Mouse (Mus musculus) limb, embryonic 10.5 days (tissue): Measurements from ENCODE around the gene Stk10. TPM values are rescaled to one million over a fixed set of nuclear protein-coding genes. Genes with fewer than 3 reads are reported as not detected.
"Not testable (repeated sequence)": the region's sequence is repeated elsewhere in the genome, so short reads cannot be mapped to it uniquely, and the experiment has no call there.

ENCODE experiments used
- DNase-seq: peaks from one replicate; pipeline ENCODE4 v3.0.0-alpha.2; 2017; ENCODE audit warnings: low spot score
- H3K27ac ChIP-seq: fragments of 300-500 bp; sonication (generic); 2 replicates; pipeline ENCODE4 v1.5.1; 2016; ENCODE audit warnings: mild to moderate bottlenecking
- H3K27me3 ChIP-seq: fragments of 300-500 bp; sonication (generic); 2 replicates; pipeline ENCODE4 v1.6.1; 2016; ENCODE audit warnings: low read depth, mild to moderate bottlenecking; ENCODE audit not compliant: poor library complexity, severe bottlenecking
- H3K36me3 ChIP-seq: fragments of 300-500 bp; sonication (generic); 2 replicates; pipeline ENCODE4 v1.6.1; 2016; ENCODE audit warnings: mild to moderate bottlenecking, moderate library complexity
- H3K4me1 ChIP-seq: fragments of 300-500 bp; sonication (generic); 2 replicates; pipeline ENCODE4 v1.6.1; 2016
- H3K4me3 ChIP-seq: fragments of 300-500 bp; sonication (generic); 2 replicates; pipeline ENCODE4 v1.5.1; 2016; ENCODE audit warnings: mild to moderate bottlenecking, moderate library complexity
- H3K9me3 ChIP-seq: fragments of 300-500 bp; sonication (generic); replicated peaks from 2 replicates; pipeline ENCODE4 v1.6.1; 2016; ENCODE audit warnings: mild to moderate bottlenecking
- WGBS: fragments of 180-500 bp; shearing (Covaris S2); methylation state at CpG from one replicate; pipeline ENCODE4 v1.1.7; 2016; 5-methylcytosine and 5-hydroxymethylcytosine counted together
- polyA plus RNA-seq: library from polyadenylated mRNA; unstranded; fragments of >200 nt; fragmentation: Nextera tagmentation; extraction: Ambion mirVana; gene quantifications from 2 replicates; pipeline ENCODE4 v1.2.1, GENCODE M21; 2016

Gene Stk10
- polyA plus RNA-seq, 1 experiment from 2014 or later, result 2.8 TPM

- Histone ChIP-seq H3K9me3 (no peaks in the 10 kb centered on the region), H3K4me3 (no peak overlapping the region), H3K4me1 (no peaks in the 10 kb centered on the region), H3K27ac (no peak overlapping the region), H3K27me3 (no peaks in the 10 kb centered on the region), H3K36me3 (peaks cover 38% of the 10 kb centered on the region)
- DNase-seq, result no peak
- WGBS, result 90% methylated on average over 7 of the region's 7 CpGs
Measured at GRCm38 (mm10) chr11:32505091-32505739, 27.9 kb upstream of the Stk10 start.

DNA sequence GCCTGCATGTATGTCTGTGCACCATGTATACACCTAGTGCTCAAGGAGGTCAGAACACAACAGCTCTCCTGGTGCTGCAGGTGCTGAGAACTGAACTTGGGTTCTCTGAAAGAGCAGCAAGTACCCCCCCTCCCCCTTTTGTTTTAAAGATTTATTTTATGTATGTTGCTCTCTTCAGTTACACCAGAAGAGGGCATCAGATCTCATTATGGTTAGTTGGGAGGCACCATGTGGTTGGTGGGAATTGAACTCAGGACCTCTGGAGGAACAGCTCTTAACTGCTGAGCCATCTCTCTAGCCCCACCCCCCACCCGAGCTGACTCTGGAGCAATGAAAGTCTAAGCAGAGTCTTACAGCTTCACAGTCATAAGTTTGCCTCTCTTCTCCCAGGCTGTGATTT, 22.2 kb upstream of the Stk10 start:
- H3K4me3 ChIP-seq, result no peak overlapping the region
- WGBS, result 70% methylated on average over 1 of the region's 1 CpGs
- DNase-seq, result no peak
- peaks cover 8% of the 10 kb centered on the region for H3K36me3 ChIP-seq
- H3K27ac ChIP-seq, result no peak overlapping the region
- no peaks in the 10 kb centered on the region for H3K9me3 ChIP-seq
- H3K4me1 ChIP-seq, result no peaks in the 10 kb centered on the region
- H3K27me3 ChIP-seq, result no peaks in the 10 kb centered on the region

DNA sequence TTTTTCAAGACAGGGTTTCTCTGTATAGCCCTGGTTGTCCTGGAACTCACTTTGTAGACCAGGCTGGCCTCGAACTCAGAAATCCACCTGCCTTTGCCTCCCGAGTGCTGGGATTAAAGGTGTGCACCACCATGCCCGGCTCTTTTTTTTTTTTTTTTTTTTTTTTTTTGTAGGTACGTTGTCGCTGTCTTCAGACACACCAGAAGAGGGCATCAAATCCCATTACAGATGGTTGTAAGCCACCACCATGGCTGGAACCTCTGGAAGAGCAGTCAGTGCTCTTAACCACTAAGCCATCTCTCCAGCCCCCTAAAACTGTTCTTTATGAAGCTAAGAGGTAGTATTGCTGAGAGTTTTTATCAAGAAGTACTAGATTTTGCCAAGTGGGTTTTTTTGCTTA, 18.3 kb upstream of the Stk10 start:
- WGBS, result 83% methylated on average over 5 of the region's 5 CpGs
- not testable (repeated sequence) for H3K4me3 ChIP-seq, DNase-seq, H3K4me1 ChIP-seq, H3K27ac ChIP-seq, H3K27me3 ChIP-seq, H3K9me3 ChIP-seq
- H3K36me3 ChIP-seq, result peaks cover 40% of the 10 kb centered on the region

- 93% methylated on average over 12 of the region's 12 CpGs for WGBS
- Histone ChIP-seq H3K4me3 (no peak overlapping the region), H3K4me1 (no peaks in the 10 kb centered on the region), H3K36me3 (peaks cover 48% of the 10 kb centered on the region), H3K9me3 (no peaks in the 10 kb centered on the region), H3K27me3 (no peaks in the 10 kb centered on the region), H3K27ac (no peak overlapping the region)
- no peak for DNase-seq
Measured at GRCm38 (mm10) chr11:32516091-32516490, 17.0 kb upstream of the Stk10 start.

GRCm38 (mm10) chr11:32516916-32517712, 16.0 kb upstream of the Stk10 start:
- Histone ChIP-seq H3K27ac (no peak overlapping the region), H3K4me1 (no peaks in the 10 kb centered on the region), H3K27me3 (no peaks in the 10 kb centered on the region), H3K36me3 (peaks cover 48% of the 10 kb centered on the region), H3K4me3 (no peak overlapping the region), H3K9me3 (no peaks in the 10 kb centered on the region)
- WGBS, result 91% methylated on average over 8 of the region's 8 CpGs
- no peak for DNase-seq

- no peak overlapping the region for H3K27ac ChIP-seq
- H3K36me3 ChIP-seq, result peaks cover 58% of the 10 kb centered on the region
- no peaks in the 10 kb centered on the region for H3K4me1 ChIP-seq
- no peaks in the 10 kb centered on the region for H3K9me3 ChIP-seq
- WGBS, result 86% methylated on average over 4 of the region's 4 CpGs
- H3K27me3 ChIP-seq, result no peaks in the 10 kb centered on the region
- no peak overlapping the region for H3K4me3 ChIP-seq
- DNase-seq, result no peak
Measured at GRCm38 (mm10) chr11:32518770-32519169, 14.3 kb upstream of the Stk10 start.

DNA sequence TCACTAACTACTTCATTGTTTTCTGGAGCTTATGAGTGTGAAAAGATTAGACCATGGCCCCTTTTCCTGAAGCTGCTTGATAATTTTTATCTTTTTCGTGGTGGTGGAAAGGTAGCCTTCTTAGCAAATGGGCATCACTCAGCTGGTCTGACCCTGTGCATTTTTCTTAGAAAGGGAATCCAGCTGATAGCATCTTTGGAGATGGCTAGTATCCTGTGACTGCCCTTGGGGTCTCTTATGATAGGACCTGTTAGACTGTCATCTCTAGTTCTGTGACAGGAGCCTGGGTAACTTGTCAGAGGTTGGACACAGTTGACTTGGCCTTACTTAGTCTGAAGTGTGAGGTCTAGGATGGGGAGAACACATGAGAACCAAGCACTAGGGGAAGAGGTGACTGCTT, 13.8 kb upstream of the Stk10 start:
- Histone ChIP-seq H3K4me1 (no peaks in the 10 kb centered on the region), H3K4me3 (no peak overlapping the region), H3K27me3 (no peaks in the 10 kb centered on the region), H3K36me3 (peaks cover 63% of the 10 kb centered on the region), H3K27ac (no peak overlapping the region), H3K9me3 (no peaks in the 10 kb centered on the region)
- DNase-seq, result no peak
- 96% methylated on average over 1 of the region's 1 CpGs for WGBS

DNA sequence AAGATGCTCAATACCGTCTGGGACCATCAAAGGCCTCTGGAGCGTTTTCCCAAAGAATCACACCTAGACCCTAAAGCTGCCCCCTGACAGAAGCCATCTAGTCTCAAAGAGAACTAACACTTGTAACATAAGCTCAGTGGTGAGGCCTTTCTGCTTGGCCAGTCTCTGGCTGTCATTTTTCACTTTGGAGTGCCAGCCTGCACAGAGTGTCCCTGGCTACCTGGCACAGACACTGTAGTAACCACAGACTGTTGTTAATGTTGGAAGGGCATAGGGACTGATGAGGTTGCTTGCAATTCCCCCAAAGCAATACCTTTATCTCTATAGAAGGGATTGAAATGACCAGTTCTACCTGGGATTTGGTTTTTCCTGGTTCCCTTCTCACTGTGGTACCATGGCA, 11.9 kb upstream of the Stk10 start:
- Histone ChIP-seq H3K9me3 (no peaks in the 10 kb centered on the region), H3K27ac (no peak overlapping the region), H3K4me1 (no peaks in the 10 kb centered on the region), H3K36me3 (peaks cover 64% of the 10 kb centered on the region), H3K27me3 (no peaks in the 10 kb centered on the region), H3K4me3 (no peak overlapping the region)
- 65% methylated on average over 2 of the region's 2 CpGs for WGBS
- DNase-seq, result no peak

- no peaks in the 10 kb centered on the region for H3K9me3 ChIP-seq
- no peak overlapping the region for H3K4me3 ChIP-seq
- H3K36me3 ChIP-seq, result peaks cover 39% of the 10 kb centered on the region
- H3K27ac ChIP-seq, result no peak overlapping the region
- H3K27me3 ChIP-seq, result no peaks in the 10 kb centered on the region
- no peaks in the 10 kb centered on the region for H3K4me1 ChIP-seq
- WGBS, result 90% methylated on average over 11 of the region's 11 CpGs
- no peak for DNase-seq
Measured at GRCm38 (mm10) chr11:32524122-32524920, 8.8 kb upstream of the Stk10 start.

DNA sequence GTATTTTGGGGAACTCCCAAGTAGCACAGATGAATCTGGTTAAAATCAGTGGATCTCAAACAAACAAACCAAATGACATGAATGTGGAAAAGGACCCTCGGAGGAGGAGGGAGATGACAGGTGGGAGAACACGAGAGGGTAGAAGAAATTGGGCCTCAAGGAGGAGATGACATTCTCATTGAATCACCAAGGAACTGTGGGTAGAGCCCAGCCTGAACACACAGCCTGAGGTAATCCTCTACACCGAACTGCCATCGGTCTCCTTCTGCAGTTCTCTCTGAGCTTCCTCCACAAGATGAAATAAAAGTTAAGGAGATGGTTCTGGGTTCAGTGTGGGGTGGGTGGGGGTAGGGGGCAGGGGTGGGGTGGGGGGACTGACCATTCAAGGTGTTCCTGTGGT, 6.1 kb upstream of the Stk10 start:
- H3K4me1 ChIP-seq, result peaks cover 5% of the 10 kb centered on the region; the same call in 1 of the 2 replicates
- WGBS, result 86% methylated on average over 4 of the region's 4 CpGs
- H3K36me3 ChIP-seq, result peaks cover 24% of the 10 kb centered on the region
- no peak overlapping the region for H3K4me3 ChIP-seq
- peaks cover 17% of the 10 kb centered on the region for H3K27me3 ChIP-seq
- no peaks in the 10 kb centered on the region for H3K9me3 ChIP-seq
- no peak for DNase-seq
- H3K27ac ChIP-seq, result no peak overlapping the region

GRCm38 (mm10) chr11:32530151-32530550, 3.0 kb upstream of the Stk10 start:
- no peak overlapping the region for H3K27ac ChIP-seq
- H3K36me3 ChIP-seq, result peaks cover 6% of the 10 kb centered on the region; the same call in 1 of the 2 replicates
- 100% methylated on average over 1 of the region's 1 CpGs for WGBS
- H3K27me3 ChIP-seq, result peaks cover 39% of the 10 kb centered on the region
- H3K4me1 ChIP-seq, result peaks cover 32% of the 10 kb centered on the region
- no peaks in the 10 kb centered on the region for H3K9me3 ChIP-seq
- no peak overlapping the region for H3K4me3 ChIP-seq
- no peak for DNase-seq

DNA sequence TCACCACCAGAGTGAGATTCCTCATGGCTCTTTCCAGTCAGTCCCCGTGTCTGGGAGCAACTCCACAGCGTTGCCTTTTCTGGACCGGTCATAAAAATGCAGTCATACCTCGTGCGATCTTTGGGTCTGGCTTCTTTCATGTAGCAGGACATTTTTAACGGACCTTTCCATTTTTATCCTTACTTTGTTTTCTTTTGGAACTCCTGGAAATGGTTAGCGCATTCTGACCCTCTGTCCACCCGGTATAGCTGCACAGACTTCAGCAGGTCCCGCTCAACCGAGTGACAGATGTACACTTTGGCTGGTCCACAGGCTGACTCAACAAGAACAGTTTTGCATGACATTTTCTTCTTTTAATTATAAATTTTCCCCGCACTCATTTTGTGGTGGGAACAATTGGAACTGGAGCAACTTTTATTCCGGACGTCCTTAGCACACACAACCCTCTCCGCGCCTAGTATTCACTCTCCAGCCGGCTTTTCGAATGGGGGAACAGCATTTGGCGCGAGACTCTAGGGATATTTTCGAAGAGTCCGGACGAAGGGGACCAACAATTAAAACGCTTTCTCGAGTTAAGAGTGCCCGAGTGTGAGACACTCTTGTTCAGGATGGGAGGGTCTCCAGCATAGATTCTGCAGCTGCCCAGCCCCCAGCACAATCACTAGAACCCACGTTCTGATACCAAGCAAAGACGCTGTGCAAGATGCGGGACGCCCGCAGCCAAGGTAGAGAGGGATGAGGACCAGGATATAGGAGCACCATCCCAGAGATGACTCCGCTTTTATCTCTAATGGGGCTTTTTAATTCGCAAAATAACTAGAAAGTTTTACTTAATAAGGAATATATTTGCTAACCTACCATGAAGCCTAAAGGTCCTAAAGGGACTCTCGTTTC, 987 bp upstream of the Stk10 start, which contains the start of gene Efcab9:
TSS of gene Efcab9 (minus strand) at position 211 of the 894 bp plus-strand sequence.
- H3K4me1 ChIP-seq, result peaks cover 32% of the 10 kb centered on the region
- H3K9me3 ChIP-seq, result no peaks in the 10 kb centered on the region
- H3K27me3 ChIP-seq, result peaks cover 39% of the 10 kb centered on the region
- H3K36me3 ChIP-seq, result no peaks in the 10 kb centered on the region
- peak within 1 kb of the TSS; percentile 66 for H3K4me3 ChIP-seq
- WGBS, result 8% methylated on average over 33 of the region's 33 CpGs
- peak within 1 kb of the TSS; percentile 79 for H3K27ac ChIP-seq
- peak; percentile 49 for DNase-seq
